Mouse (Mus musculus): ENCODE results near the gene Paqr6.

Paqr6 gene

DNA sequence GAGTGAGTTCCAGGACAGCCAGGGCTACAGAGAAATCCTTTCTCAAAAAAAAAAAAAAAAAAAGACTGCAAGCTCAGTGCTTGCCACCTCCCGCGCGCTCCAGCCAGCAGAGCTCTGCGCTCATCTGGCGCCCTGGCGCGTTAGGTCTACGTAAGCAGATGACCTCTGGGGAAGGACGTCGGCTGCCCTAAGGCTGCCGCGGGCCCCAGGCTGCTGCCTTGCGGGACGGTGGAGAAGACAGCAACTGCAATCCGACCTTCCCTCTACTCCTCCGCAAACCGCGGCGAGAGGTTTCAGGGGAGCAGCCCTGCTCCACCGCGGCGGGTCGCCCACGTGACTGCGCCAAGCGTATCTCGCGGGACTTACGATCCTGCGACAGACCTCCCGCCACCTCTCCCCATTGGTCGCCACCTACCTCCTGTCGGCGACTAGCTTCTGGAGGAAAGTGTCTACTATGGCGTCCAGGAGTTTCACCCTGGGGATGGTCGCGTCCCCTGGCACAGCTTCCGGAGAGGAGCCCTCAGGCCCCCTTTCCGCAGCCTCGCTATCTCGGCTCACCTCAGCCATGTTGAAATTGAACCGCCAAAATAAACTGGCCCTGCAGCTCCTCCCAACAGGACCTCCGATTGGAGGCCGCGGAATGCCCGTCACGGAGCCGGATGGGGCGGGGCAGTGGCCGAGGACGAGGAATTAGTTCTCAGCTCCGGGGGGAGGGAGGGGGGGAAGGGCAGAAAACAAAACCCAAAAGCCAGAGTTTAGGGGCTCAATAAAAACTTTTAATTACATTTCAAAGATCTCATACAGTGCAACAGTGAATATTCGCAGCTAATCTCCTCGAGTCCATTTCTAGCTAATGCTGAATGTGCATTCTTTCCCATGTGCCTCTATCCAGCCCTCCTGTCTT lies 45.6 kb downstream of the Paqr6 start, which contains the start of gene Pmf1:
Gene Pmf1, minus strand, starts transcription at position 591 of the 904 bp plus-strand sequence.
- peak; percentile 95 for DNase-seq (ENCODE audit: low read depth, low spot score)

DNA sequence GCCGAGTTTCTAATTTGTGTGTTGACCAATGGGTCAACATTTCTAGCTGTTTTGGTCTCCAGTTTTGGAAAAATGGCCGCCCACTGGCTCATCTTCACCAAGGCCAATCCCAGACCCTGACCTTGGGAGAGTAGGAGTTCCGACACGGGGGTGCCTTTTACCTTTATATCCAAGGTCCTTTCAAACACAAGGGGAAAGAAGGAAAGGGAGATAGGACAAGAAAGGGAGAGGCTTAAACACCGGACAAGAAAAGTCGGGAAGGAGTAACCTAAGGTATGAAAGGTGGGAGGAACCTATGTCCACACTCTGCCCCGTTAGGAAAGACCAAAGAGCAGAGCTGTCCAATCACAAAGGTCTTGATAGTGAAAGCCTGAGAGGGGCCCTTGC lies 46.3 kb downstream of the Paqr6 start:
- DNase-seq (ENCODE audit: low read depth, low spot score), result no peak

DNA sequence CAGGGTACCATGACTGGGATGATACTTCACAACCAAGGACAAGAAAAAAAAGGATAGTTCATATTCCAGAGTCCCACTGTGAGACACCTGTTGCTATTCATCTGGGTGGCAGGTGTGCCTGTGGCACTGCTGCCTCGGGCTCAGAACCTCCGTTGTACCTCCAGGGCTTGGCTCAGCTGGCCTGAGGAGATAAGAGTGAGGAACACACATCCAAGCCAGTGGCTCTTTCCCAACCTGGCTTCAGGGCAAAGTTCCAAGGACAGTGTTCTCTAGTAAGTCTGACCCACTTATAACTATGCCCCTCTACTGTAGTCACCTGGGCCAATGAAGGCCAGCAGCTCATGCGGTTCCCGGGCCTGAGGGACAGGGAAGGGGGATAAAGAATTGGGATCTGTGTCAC lies 47.3 kb downstream of the Paqr6 start:
- DNase-seq (ENCODE audit: low read depth, low spot score), result no peak

DNA sequence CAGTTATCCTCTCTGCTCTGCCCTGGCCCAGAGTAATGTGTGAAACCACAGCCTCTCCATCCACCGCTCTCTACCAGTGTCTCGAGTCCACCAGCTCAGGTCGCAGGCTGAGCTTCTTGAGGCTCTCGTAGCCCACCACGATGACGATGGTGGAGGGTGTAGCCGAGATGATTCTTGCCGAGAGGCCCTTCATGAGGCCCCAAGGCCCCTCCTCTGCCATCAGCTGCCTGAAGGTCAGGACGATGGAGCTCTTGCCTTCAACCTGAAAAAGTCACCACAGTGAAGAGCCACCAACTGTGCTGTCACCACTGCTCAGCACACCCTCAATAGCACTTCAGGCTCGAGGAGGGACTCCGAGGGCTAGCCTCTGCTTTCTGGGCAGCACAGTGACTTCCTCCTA lies 48.3 kb downstream of the Paqr6 start:
- no peak for DNase-seq (ENCODE audit: low read depth, low spot score)

DNA sequence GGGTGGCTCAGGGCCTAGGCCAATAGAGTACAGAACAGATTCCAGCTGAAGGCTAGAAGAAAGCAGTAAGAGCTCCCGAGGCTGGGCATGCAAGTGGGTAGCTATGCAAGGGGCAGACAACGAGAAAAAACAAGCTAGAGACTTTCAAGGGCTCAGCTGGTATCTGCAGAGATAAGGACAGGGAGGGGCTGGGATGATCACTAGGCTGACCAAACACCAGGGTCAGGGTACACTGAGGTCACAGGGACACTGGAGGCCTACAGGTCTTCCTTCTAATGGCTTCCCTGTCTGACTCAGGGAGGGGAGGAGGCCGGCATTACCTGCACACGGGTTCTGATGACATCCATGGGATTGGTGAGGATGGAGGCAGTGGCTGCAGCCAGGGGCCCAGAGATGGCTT lies 51.3 kb downstream of the Paqr6 start:
- no peak for DNase-seq (ENCODE audit: low read depth, low spot score)

DNA sequence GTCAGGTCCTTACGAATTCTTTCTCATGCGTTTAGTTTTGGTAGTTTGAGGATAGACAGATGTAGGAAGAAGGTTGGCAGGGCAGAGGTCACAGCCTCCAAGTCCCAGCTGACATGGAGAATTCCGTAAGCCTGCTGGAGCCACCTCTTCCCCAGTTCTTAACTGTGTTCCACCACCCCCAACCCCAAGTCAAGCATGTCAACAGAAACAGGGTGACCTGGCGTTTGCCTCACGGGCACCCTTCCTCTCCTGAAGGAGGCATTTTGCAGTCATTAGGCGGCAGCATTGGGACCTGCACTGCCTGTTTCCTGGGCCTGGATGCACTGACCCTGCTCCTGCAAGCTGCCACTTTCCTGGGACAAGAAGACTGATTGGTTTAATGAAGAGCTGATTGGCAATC lies 53.6 kb downstream of the Paqr6 start:
- DNase-seq (ENCODE audit: low read depth, low spot score), result no peak
